Mouse (Mus musculus) adrenal gland, adult 8-10 months (tissue): ENCODE results near the gene Dlg2. TPM values are rescaled to one million over a fixed set of nuclear protein-coding genes. Genes with fewer than 3 reads are reported as not detected.

ENCODE experiments used
- DNase-seq: peaks from one replicate; pipeline ENCODE4 v3.0.0; 2022
- total RNA-seq, 4 experiments: library from RNA; stranded (reverse); gene quantifications; 2 replicates each; pipeline ENCODE4 v1.2.4; 2022

The Dlg2 gene
- total RNA-seq, 4 experiments from 2014 or later, result 134 to 175 (median 151) TPM

- DNase-seq, result no peak
These were observed 1986.8 kb downstream of the Dlg2 start for GRCm38 (mm10) chr7:92463080-92463877.

GRCm38 (mm10) chr7:92464290-92464689 lies 1987.8 kb downstream of the Dlg2 start:
- DNase-seq, result no peak

GRCm38 (mm10) chr7:92479143-92479542 lies 2002.7 kb downstream of the Dlg2 start:
- no peak for DNase-seq

- DNase-seq, result no peak
These were observed 2003.3 kb downstream of the Dlg2 start for GRCm38 (mm10) chr7:92479748-92480147.

GRCm38 (mm10) chr7:92483346-92483745 lies 2006.9 kb downstream of the Dlg2 start:
- DNase-seq, result no peak

- DNase-seq, result no peak
These were observed 2009.6 kb downstream of the Dlg2 start for GRCm38 (mm10) chr7:92485881-92486710.

- no peak for DNase-seq
These were observed 2010.4 kb downstream of the Dlg2 start for GRCm38 (mm10) chr7:92486878-92487277.

GRCm38 (mm10) chr7:92492262-92492661 lies 2015.8 kb downstream of the Dlg2 start:
- no peak for DNase-seq

GRCm38 (mm10) chr7:92493521-92493920 lies 2017.0 kb downstream of the Dlg2 start:
- DNase-seq, result no peak

Other genes with a start within 250 kb of the Dlg2 start
- gene Ccdc83, start 210.9 kb upstream of the Dlg2 start, total RNA-seq, result not detected
- 1 to 10 TPM; 4.1 to 7.1 (median 6.0) TPM for gene Sytl2, start 174.4 kb upstream of the Dlg2 start, total RNA-seq
- 1 to 10 TPM in 1 of 4 experiments, under 1 TPM in 3; 0.35 to 1.1 (median 0.52) TPM for gene Ccdc89, start 50.1 kb upstream of the Dlg2 start, total RNA-seq
- 10 to 100 TPM; 71.2 to 96.7 (median 93.8) TPM for gene Crebzf, start 33.9 kb upstream of the Dlg2 start, total RNA-seq
- gene Tmem126a, start 19.4 kb upstream of the Dlg2 start, total RNA-seq, result 10 to 100 TPM; 48.3 to 65.2 (median 59.5) TPM
- gene Tmem126b, start 671 bp upstream of the Dlg2 start, total RNA-seq, result 10 to 100 TPM; 23.0 to 27.5 (median 24.6) TPM